Mouse (Mus musculus) adrenal gland, adult 18-20 months (tissue): ENCODE measurements at regions not wholly inside any gene's neighbourhood (a gene's known extent, or its start where the extent isn't known, plus 50 kb on each side); places are given as distances from the start of the nearest gene placed in this dataset.

Source experiments
- DNase-seq, 2 experiments: peaks; one replicate each; pipeline ENCODE4 v3.0.0; 2021 to 2022; ENCODE audit warnings: low spot score in 2 of 2

DNA sequence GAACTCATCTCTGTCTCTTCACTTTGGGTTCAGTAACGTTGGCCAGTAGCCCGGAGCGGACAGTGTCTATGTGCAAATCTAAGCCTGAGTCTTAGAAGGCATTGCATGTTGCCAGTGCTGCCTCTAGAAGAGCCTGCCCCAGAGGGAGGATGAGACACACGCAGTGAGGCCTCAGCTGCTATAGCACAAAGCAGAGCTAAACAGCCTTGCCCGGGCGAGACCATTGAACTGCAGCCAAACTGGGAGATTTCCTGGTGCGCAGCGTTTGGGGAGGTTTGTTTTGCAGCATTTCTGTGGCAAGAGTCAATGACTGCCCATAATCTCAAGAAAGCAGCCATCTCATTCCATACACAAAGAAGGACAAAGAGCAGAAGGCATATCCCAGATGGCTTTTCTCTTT lies 164.0 kb downstream of the 3100002H09Rik start:
- no peak for DNase-seq

DNA sequence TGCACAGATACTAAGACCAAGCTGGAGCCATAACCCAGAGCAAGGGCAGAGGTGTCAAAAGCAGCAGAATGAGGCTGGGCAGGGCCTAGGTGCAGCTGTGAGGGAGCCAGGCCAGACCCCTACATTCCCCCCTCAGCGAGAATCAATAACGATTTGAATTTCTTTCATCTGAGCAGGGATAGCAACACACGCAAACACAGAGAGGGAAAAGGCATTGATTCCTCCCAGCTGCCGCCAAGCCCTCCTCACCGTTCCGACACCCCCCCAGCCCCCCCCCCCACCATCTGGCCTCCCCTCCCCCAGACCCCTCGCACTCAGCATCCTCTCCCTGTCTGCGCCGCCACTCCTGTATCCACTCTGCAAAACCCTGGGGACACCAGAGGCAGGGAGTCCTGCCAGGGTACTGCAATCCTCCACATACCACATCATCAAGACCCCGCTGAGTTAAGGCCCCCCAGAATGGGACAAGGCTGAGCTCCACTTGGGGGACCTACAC lies 166.9 kb downstream of the 3100002H09Rik start:
- DNase-seq: no peak

DNA sequence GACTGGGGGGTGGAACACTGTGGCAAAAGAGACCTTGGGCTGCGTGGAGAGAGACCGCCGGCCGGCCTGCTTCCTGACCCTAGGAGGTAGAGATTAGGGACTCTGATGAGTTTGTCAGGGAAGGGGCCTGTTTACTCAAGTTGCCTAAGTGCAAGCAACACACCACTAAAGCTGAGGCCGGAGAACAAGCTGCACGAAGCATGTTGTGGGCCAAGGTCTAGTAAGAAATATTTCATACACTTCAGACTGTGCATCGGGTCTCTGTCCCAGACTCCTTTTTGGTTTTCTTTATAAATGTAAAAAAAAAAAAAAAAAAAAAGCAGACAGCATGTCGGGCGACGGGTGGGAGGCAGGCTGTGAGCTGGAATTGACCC lies 167.5 kb downstream of the 3100002H09Rik start:
- DNase-seq: no peak

DNA sequence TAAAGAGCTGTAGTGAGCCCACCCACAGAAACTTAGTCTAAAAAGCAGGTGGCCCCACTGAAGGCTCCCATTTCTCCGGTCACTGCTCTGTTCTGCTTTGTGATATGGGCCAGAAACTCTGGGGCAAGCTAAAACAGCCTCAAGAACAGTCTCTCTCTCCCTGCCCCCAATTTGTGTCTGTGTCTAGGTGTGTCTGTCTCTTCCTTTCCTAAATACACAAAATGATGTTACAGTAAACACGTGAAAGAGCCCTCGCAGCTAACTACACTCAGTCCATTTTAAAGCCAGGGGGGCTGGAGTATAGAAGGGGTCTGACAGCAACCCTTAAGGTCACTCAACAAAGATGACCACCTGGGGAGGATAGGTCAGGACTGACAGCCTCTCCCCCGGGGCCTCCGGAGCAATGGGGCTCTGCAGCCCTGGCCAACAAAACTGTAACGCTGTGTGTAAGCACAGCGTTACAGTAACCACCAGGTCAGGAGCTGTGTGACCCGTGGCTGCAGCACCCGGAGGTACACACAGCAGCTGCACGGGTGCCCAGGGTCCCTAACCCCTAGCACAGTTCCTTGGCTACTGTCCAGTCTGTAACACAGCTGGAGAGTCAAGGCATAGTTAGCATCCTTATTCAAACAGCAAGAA lies 168.0 kb downstream of the 3100002H09Rik start:
- DNase-seq: no peak

DNA sequence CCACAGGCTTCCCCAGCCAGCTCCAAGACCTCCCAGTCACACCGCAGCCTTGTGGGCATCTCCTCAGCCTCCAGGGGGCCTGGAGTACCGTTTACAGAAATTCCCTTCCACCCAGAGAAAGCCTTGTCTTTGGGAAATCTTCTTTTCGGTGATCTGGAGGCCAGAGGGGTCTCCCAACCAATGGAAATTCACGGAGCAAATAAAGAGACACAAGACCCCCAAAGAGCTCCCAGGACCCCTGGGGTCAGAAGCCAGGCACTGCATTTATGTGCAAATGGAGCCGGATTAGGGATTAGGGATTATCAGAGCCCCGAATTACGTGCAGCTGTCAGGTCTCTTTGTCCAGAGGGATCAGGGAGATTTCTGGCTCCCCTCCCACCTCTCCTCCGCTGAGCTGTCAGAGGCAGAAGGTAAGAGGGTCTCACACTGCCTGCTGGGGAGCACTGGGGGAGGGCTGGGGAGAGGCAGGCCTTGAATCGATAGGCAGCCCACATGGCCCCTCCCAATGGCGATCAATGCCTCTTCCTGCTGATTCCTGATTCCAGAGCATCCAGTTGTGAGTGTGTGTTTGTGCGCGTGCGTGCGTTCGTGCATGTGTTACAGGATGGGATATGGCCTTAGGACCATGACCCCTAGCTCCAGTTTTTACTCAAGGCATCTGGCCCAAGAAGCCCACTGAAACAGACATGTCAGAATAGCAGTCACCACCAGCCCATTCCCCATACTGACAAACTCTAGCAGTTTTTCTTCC lies 168.7 kb downstream of the 3100002H09Rik start:
- no peak for DNase-seq

DNA sequence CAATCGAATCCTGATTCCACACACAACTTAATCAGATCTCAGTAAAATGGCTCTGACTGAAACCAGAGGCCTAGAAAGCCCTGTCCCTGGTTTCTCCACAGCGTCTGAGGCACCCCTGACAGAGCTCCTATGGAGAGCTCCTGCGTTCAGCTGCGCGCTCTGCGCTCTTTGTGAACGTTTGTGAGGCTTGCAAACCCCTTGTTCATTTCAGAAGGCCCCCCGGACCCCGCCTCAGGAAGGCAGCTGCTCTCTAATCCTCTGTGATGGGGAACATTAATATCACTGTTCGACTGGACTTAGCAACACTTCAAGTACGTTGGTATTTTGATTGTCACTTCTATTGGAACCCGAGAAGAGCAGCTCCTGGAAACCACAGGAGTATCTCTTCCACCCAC lies 175.6 kb downstream of the 3100002H09Rik start:
- DNase-seq: no peak

DNA sequence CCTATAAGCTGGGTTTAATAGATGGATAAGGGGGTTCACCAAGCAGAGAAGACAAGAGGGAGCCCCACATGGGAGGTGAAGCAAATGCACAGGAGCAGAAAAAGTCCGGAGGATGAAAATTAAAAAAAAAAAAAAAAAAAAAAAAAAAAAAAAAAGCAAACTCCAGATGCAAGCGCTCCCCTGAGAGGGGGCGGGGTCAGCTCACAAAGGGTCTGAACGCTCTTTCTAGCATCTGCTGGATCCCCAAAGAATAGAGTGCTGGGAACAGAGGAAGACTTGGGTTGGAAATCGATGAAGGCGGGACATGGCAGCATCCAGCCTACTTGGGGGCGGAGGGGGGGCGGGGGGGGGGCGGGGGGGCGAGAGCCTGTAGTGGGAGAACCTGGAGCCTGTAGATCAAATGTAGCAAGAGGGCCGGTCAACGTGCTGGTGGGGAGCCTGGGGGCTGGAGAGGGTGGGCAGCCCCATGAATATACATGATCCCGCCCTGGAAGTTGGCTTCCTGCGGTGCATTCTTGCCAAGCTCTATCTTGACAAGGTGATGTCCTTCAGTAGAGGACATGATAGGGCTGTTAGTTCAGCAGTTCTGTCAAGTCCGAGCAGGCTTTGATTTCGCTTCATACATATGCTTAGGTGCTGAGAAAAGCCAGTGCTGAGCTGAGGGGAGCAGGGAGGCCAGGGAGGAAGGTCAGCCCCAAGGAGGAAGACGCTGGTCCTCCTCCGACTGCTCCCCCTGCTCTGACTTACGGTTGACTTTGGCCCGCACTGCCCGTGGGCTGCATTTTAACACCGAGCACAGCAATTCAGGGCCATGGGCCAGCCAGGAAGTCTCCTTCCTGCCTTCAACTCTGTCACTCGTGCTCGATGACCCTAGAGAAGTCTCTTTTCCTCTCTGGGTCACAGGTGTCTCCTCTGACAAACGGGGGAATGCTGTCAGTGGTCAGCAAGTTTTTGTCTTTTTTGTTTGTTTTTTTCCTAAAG lies 176.3 kb downstream of the 3100002H09Rik start:
- DNase-seq: no peak

DNA sequence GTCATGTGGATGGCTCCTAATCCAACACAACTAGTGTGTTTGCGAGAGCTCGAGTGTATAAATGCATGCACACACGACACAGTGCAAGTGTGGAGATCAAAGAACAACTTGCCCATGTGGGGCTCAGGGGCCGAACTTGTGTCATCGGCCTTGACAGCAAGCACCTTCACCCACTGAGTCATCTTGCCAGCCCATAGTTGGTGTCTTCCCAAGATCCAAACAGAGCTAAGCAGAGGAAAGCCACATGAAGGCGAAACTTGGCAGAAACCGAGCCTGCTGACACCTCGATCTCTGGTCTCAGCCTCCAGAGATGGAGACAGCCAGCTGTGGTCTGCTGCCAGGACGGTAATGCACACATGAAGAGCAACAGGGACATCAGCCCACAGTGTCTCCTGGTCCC lies 177.1 kb downstream of the 3100002H09Rik start:
- DNase-seq: no peak

DNA sequence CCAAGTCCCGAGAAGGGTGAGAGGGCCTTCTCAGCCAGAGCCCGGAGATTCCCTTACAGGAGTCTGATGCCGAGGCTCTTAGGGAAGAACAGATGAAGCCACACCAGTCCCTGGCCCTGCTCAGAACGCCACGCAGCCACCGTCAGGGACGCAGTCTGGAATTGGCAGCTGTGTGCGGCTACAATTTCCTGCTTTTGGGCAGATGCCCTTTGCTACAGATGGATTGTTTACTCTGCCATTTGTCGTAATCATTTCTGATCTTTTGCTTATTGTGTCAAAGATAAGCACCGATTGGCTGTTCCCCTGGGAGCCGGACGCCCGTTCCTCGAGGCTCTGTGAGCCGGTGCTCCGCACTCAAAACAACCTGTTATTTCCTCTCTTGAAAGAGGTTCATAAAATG lies 179.4 kb downstream of the 3100002H09Rik start:
- DNase-seq: no peak

DNA sequence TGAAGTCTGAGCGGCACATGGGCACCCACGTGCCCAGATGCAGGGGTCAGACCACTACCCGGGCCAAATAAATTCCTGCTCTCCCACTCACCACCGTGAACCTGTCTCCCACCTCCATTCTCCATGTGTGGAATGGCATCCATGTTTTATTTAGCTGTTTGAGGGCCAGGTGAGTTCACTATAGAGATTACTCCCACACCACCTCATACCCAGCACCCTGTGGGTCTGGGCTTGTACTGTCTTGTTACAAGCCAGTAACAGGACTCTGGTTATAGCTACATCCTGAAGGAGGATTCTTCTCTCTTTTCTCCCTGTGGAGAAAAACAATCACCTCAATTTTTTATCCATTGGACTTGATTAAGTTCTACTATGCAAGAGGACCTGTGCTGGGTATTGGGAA lies 181.8 kb downstream of the 3100002H09Rik start:
- no peak for DNase-seq

DNA sequence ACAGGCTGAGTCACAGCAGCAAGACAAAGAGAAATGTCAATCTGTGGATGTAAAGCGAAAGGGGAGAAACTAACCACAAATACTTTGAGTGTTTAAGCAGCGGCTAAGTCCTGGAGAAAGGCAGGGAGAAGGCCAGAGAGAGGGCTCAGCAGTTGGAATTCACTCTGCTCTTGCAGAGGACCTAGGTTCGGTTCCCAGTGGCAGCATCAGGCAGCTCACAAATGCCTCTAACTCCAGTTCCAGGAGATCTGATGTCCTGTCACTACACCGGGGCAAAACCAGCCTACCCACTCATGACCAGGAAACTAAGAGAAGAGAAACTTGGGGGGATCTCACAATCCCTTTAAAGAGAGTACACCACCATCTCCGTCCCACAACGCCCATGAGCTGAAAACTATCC lies 188.2 kb downstream of the 3100002H09Rik start:
- DNase-seq: no peak

DNA sequence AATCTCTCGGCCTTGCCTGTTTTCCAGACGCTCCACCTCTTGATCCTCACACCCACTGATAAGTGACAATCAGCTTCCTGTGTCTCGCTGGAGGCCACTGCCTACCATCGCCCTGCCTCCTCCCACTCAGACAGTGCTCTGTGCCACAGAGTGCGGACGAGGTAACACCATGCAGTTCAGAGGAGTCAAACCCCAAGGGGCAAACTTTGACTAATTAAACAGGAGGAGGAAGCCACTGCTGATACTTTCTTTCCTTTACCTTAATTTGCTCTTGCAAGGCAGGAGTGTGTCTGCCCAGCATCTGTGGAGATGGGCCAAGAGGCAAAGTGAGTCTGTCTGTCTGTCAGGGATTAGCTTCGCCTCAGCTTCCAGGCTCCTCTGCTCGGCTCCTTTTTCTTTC lies 192.2 kb downstream of the 3100002H09Rik start:
- DNase-seq: no peak

DNA sequence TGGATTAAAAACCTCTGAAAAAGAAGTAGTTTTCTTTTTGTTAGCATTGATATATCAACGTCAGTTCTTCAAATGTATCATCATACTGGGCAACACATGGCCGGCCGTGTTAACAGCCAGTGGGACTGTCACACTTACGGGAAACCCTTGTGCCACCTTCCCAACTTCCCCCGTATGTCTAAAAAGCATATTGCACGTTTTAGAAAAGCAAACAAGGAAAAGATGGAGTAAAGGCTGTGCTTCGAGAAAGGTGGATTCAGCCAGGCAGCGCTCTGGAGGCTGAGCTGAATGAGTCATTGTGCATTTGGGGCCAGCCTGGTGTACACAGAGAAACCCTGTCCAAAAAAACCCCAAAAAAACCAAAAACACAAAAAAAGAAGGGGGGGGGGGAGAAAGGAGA lies 193.4 kb downstream of the 3100002H09Rik start:
- DNase-seq: no peak

DNA sequence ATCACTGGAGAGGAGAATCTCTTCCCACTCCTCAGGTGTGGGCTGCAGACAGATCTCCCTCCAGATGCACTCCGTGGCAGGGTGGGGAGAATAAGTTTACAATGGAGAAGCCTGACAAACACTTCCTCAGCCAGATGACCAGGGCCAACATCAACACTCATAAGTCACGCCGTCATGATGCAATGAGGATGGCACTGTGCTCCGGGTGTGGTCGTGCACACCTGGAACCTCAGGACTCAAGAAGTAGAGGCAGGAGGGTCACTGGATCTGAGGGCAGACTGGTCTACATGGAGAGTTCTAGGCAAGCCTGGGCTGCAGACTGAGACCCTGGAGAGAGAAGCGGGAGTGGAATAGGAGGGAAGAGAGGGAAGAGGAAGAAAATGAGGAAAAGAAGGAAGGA lies 194.3 kb downstream of the 3100002H09Rik start:
- no peak for DNase-seq

DNA sequence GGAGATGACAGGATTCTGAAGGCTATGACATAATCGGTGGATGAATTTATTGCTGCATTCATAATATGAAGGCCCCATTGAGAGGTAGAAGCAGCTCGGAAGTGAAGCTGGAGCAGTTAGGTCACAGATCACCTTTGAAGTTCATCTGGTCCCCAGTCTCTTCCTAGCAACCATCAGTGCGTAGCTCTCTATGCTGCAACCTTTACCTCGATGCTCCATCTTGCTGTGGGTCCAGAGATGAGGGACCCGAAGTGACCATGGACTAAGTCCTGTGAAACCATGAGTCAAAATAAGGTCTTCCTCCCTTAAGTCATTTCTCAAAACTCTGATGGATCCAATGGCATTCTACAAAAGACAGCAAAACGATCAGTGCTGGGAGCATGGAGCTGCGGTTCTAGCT lies 196.2 kb downstream of the 3100002H09Rik start:
- no peak for DNase-seq

DNA sequence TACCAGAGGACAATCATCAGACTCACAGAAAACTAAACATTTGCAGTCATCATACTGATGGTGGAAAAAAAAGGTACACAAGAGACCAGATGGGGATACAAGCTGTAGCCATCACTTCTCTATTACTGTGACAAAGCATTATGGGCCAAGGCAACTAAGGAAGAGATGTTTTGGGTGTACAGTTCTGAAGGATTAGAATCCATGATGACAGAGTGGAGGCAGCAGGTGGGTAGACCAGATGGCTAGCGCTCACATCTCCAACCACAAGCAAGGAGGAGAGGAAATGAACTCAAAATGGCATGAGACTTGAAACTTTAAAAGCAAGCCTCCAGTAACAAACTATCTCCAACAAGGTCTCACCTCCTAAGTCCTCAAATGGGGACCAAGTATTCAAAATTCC lies 201.3 kb downstream of the 3100002H09Rik start:
- no peak for DNase-seq

DNA sequence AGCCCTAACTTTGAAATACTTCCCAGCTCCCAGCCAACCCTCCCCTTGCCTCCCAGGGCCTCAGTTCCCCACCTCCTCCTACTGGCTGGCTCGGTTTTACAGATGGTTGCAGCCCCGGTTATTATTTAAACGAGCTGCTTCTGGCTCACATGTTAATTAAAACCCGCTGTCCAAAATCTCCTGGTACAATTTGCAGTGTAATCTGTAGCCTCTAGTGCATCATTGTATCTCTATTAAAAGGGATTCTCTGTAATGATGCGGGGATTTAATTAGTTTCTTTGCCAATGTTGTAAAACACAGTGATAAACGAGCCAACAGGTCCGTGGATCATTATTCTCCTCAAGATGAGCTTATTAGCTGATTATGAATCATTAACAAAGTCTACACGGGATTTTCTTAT lies 208.5 kb downstream of the 3100002H09Rik start:
- DNase-seq: no peak

DNA sequence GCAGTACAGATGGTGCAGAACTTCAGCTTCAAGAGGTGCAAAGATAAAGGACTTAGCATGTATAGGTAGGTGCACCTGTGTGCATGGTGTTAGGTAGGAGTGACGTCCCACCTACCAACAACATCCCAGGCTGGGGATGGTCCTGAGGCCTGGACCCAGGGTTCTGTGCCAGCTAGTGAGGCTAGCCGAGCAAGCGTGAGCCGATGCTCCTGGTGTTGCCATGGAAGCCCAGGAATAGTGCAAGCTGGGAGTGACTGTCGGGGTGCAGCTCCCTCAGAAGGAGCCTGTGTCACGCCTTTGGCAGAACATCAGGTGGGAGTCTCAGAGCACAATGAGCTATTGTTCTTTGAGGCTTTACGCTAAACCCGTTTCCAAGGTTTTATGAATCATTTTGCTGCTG lies 209.9 kb downstream of the 3100002H09Rik start:
- no peak for DNase-seq

DNA sequence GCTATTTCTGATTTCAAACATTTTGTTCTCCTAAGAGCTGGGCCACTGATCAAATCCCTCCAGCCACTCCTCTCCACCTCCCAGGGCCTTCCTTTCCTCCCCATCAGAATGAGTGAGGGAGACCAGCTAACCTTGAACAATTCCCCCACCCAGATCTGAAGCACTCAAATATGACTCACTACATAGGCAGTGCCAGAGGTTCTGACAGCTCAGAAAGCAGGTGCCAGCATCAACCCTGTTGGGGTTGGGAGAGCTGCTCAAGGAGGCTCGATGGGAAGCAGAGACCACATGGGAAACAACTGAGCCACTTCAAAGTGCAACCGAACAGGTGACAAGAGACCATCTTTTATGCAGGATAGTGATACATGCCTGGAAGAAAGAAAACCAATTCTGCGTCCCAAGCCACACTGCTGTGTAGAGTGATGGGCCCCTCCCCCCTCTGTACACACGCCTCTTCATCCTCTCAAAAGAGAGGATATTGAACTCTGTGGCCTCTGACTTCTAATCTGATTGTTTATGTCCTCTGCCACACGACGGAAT lies 210.4 kb downstream of the 3100002H09Rik start:
- DNase-seq: no peak

DNA sequence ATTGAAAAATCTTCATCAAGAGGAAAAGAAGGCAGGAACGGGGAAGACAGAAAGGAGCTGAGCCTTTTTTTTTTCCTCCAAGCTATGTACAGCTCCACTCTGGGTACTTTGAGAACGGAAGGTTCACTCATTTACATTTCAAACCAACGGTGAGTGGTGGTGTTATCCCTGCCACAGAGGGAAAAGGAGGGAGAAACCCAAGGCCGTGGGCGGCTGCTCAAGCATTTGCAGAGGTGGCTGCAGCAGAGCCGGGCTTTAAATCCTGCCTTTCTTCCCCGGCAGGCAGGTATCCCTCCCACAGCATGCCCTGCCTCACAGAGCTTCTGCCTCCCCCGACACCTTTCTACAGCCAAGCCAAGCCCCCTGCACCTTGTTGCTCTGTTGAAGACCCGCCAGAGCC lies 212.2 kb downstream of the 3100002H09Rik start:
- no peak for DNase-seq

DNA sequence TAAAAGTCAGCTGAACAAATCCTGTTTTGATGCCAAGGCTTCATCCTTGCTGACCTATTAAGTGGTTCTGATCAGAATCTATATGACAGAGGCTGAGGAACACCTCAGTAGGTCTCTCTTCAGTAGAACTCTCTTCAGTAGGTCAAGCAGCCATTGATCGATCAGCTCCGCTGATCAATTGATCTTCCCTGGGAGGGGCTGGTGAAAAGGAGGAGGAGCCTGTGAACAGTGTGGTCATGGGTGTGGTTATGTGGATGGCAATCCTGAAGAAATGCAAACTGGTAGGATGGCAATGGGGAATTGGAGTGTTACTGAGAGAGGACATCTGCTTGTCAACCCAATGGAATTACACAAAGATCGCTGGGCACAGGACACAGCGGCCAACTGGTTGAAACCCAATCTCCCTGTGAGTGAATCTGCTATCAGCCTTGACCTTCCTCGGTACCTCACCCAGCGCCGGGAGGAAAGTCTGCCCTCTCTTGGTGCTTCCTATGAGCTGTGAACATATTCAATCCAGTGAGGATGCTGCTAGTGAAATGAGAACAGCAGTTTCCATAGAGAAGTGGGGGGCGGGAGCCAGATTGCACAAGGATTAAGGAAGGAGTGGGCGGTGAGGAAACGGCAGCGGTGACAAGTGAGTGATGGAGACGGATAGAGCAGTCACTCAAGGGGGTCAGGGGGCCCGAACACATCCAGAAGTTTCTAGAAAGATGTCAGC lies 213.9 kb downstream of the 3100002H09Rik start:
- no peak for DNase-seq
